Mouse (Mus musculus): ENCODE measurements around the gene Kirrel3.

The Kirrel3 gene

GRCm38 (mm10) chr9:34518861-34519260, 33.2 kb downstream of the Kirrel3 start:
- DNase-seq, result no peak

- no peak for DNase-seq
Measured at GRCm38 (mm10) chr9:34520234-34520950, 34.7 kb downstream of the Kirrel3 start.

GRCm38 (mm10) chr9:34525695-34526094, 40.0 kb downstream of the Kirrel3 start:
- no peak for DNase-seq

GRCm38 (mm10) chr9:34538591-34539335, 53.1 kb downstream of the Kirrel3 start:
- DNase-seq, result no peak

GRCm38 (mm10) chr9:34541908-34542307, 56.2 kb downstream of the Kirrel3 start:
- no peak for DNase-seq

- no peak for DNase-seq
Measured at GRCm38 (mm10) chr9:34555699-34556098, 70.0 kb downstream of the Kirrel3 start.

- no peak for DNase-seq
Measured at GRCm38 (mm10) chr9:34557846-34558245, 72.2 kb downstream of the Kirrel3 start.

GRCm38 (mm10) chr9:34558291-34558899, 72.7 kb downstream of the Kirrel3 start:
- DNase-seq, result no peak

GRCm38 (mm10) chr9:34559102-34559501, 73.4 kb downstream of the Kirrel3 start:
- DNase-seq, result no peak

- DNase-seq, result no peak
Measured at GRCm38 (mm10) chr9:34561281-34561680, 75.6 kb downstream of the Kirrel3 start.

GRCm38 (mm10) chr9:34562437-34563000, 76.8 kb downstream of the Kirrel3 start:
- peak; percentile 50 for DNase-seq

GRCm38 (mm10) chr9:34573906-34574305, 88.2 kb downstream of the Kirrel3 start:
- DNase-seq, result no peak

GRCm38 (mm10) chr9:34574611-34575010, 88.9 kb downstream of the Kirrel3 start:
- DNase-seq, result no peak

- DNase-seq, result no peak
Measured at GRCm38 (mm10) chr9:34579174-34579573, 93.5 kb downstream of the Kirrel3 start.

GRCm38 (mm10) chr9:34580059-34580458, 94.4 kb downstream of the Kirrel3 start:
- DNase-seq, result no peak

GRCm38 (mm10) chr9:34582496-34582895, 96.8 kb downstream of the Kirrel3 start:
- DNase-seq, result no peak

GRCm38 (mm10) chr9:34585487-34585886, 99.8 kb downstream of the Kirrel3 start:
- DNase-seq, result no peak

GRCm38 (mm10) chr9:34586080-34586479, 100.4 kb downstream of the Kirrel3 start:
- DNase-seq, result no peak

GRCm38 (mm10) chr9:34589799-34590198, 104.1 kb downstream of the Kirrel3 start:
- DNase-seq, result no peak

- no peak for DNase-seq
Measured at GRCm38 (mm10) chr9:34592073-34592610, 106.4 kb downstream of the Kirrel3 start.

GRCm38 (mm10) chr9:34593889-34594288, 108.2 kb downstream of the Kirrel3 start:
- no peak for DNase-seq

- DNase-seq, result no peak
Measured at GRCm38 (mm10) chr9:34600326-34600725, 114.6 kb downstream of the Kirrel3 start.

- DNase-seq, result no peak
Measured at GRCm38 (mm10) chr9:34603750-34604149, 118.1 kb downstream of the Kirrel3 start.

All from lung, postnatal 36 days (tissue).